Mouse (Mus musculus): ENCODE measurements around the gene Gabrd.

- TF ChIP-seq MEF2A (IDR thresholded peaks at IDR 0.05; ENCODE audit: extremely low read depth, insufficient replicate concordance, low read depth, low read length, poor library complexity, severe bottlenecking) (no peak), JUND (IDR thresholded peaks at IDR 0.05; ENCODE audit: low read depth, low read length) (no peak)
Observed at GRCm38 (mm10) chr4:155361303-155361791, 36.6 kb downstream of the Gabrd start, which contains the start of gene Prkcz.

Data from MEL (cell line).